Mouse (Mus musculus) heart, embryonic 13.5 days (tissue): ENCODE results near the gene Eif3l. TPM values are rescaled to one million over a fixed set of nuclear protein-coding genes. Genes with fewer than 3 reads are reported as not detected.

Experiments used
- ATAC-seq: fragments of 200-750 bp; cut with Nextera tagmentation; 2 replicates; pipeline ENCODE4 v1.8.0; 2017; ENCODE audit warnings: moderate TSS enrichment; ENCODE audit not compliant: insufficient number of reproducible peaks, low FRiP score, low TSS enrichment; ENCODE audit errors: extremely low read depth
- H3K27ac ChIP-seq: fragments of 300-500 bp; sonication (generic); replicated peaks from 2 replicates; pipeline ENCODE4 v1.5.1; 2015; ENCODE audit warnings: moderate library complexity, mild to moderate bottlenecking, inconsistent platforms
- H3K27me3 ChIP-seq: fragments of 300-500 bp; sonication (generic); replicated peaks from 2 replicates; pipeline ENCODE4 v1.6.1; 2015; ENCODE audit warnings: mild to moderate bottlenecking, inconsistent platforms
- H3K36me3 ChIP-seq: fragments of 300-500 bp; sonication (generic); 2 replicates; pipeline ENCODE4 v1.6.1; 2015; ENCODE audit warnings: mild to moderate bottlenecking, inconsistent platforms
- H3K4me1 ChIP-seq: fragments of 300-500 bp; sonication (generic); 2 replicates; pipeline ENCODE4 v1.6.1; 2015; ENCODE audit warnings: inconsistent platforms
- H3K4me2 ChIP-seq: fragments of 300-500 bp; sonication (generic); 2 replicates; pipeline ENCODE4 v1.6.1; 2015; ENCODE audit warnings: inconsistent platforms, mild to moderate bottlenecking, moderate library complexity
- H3K4me3 ChIP-seq: fragments of 300-500 bp; sonication (generic); 2 replicates; pipeline ENCODE4 v1.5.1; 2015; ENCODE audit warnings: moderate library complexity, mild to moderate bottlenecking, inconsistent platforms
- H3K9ac ChIP-seq: fragments of 300-500 bp; sonication (generic); 2 replicates; pipeline ENCODE4 v1.6.1; 2015; ENCODE audit warnings: inconsistent platforms, mild to moderate bottlenecking, moderate library complexity
- H3K9me3 ChIP-seq: fragments of 300-500 bp; sonication (generic); 2 replicates; pipeline ENCODE4 v1.6.1; 2016; ENCODE audit warnings: inconsistent platforms
- WGBS: fragments of 180-500 bp; shearing (Covaris S2); methylation state at CpG from one replicate; pipeline ENCODE4 v1.1.7; 2015; ENCODE audit warnings: mixed read lengths; 5-methylcytosine and 5-hydroxymethylcytosine counted together
- polyA plus RNA-seq: library from polyadenylated mRNA; unstranded; fragments of >200 nt; fragmentation: Nextera tagmentation; extraction: Ambion mirVana; gene quantifications from 2 replicates; pipeline ENCODE4 v1.2.1, GENCODE M21; 2015

Eif3l gene
- polyA plus RNA-seq, 1 experiment from 2014 or later = 154 TPM

DNA sequence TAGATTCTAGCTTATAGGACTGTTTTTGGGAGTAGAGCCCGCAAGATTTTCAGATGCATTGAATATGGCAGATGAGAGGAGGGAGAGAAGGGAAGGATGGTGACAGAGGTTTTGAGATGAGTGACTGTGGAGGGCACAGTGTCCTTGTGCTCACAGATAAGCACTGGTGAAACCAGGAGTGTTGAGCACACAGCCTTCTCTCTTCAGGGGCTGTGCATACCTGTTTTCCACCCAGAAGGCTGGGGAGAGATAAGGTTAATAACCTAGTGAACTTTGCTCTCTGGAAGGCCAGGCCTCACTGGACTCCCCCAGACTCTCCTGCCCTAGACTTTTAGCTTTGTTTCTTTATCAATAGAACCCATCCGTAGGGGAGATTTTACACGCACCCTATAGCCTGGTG, 6.6 kb upstream of the Eif3l start:
- no peak for ATAC-seq
- H3K36me3 ChIP-seq = no peaks in the 10 kb centered on the region
- 61% methylated on average over 3 of the region's 3 CpGs for WGBS
- no peak overlapping the region for H3K4me2 ChIP-seq
- no peak overlapping the region for H3K27ac ChIP-seq
- peaks cover 16% of the 10 kb centered on the region for H3K4me1 ChIP-seq
- H3K4me3 ChIP-seq = no peak overlapping the region
- H3K27me3 ChIP-seq = no peaks in the 10 kb centered on the region; the same call in 1 of the 2 replicates
- no peak overlapping the region for H3K9ac ChIP-seq
- H3K9me3 ChIP-seq = no peaks in the 10 kb centered on the region

DNA sequence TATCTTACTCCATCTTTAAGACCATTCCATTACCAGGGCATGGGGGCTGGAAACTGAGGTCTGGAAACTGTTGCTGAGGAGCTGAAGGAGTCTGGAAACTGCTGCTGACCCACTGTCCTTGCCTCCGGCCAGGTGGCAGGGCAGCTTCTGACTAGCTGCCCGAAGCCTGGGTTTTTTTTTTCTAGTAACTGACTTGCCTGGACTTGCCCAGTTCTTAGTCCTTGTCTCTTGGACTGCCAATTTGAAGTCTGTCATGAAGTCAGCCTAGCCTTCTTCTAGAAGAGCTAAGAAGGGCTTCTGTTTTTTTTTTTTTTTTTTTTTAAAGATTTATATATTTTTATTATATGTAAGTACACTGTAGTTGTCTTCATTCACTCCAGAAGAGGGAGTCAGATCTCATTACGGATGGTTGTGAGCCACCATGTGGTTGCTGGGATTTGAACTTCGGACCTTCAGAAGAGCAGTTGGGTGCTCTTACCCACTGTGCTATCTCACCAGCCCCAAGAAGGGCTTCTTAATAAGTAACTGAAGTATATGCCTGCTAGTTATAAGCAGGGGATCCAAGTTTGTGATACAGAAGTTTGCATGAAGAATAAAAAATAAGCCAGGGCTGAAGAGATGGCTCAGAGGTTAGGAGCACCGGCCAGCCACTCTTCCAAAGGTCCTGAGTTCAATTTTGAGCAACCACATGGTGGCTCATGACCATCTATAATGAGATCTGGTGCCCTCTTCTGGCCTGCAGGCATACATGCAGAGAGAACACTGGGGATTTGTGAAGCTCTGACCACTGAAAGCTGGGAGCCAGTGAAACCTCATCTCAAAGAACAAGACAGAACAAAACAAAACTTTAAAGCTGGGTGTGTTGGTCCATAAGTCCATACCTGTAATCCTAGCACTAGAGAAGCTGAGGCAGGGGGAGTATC, 3.6 kb upstream of the Eif3l start:
- WGBS = 64% methylated on average over 5 of the region's 5 CpGs

DNA sequence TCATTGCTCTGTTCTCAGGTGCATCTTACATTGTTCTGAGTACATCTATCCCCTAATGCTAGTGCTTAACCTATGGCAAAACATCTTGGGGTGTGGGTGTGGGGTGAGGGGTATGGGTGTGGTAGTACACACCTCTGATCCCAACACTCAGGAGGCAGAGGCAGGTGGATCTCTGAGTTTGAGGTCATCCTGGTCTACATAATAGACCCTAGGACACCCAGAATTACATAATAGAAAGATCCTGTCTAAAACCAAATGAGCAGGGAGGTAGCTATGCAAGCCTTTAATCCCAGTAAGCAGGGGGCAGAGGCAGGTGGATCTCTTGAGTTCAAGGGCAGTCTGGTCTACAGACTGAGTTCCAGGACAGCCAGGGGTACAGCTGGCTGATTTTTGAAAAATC, 1.2 kb upstream of the Eif3l start:
- no peaks in the 10 kb centered on the region; the same call in 1 of the 2 replicates for H3K27me3 ChIP-seq
- no peak overlapping the region for H3K4me2 ChIP-seq
- ATAC-seq = no peak
- H3K36me3 ChIP-seq = peaks cover 28% of the 10 kb centered on the region
- peaks cover 20% of the 10 kb centered on the region for H3K4me1 ChIP-seq
- no peak overlapping the region for H3K9ac ChIP-seq
- no peak overlapping the region for H3K4me3 ChIP-seq
- H3K9me3 ChIP-seq = no peaks in the 10 kb centered on the region
- H3K27ac ChIP-seq = no peak overlapping the region

More for the DNA sequence above, 3.6 kb upstream of the Eif3l start:
- Histone ChIP-seq H3K4me1 (peaks cover 24% of the 10 kb centered on the region), H3K27ac (no peak overlapping the region), H3K27me3 (no peaks in the 10 kb centered on the region; the same call in 1 of the 2 replicates), H3K4me3 (no peak overlapping the region), H3K36me3 (peaks cover 4% of the 10 kb centered on the region), H3K4me2 (no peak overlapping the region), H3K9me3 (no peaks in the 10 kb centered on the region), H3K9ac (no peak overlapping the region)
- ATAC-seq = no peak

DNA sequence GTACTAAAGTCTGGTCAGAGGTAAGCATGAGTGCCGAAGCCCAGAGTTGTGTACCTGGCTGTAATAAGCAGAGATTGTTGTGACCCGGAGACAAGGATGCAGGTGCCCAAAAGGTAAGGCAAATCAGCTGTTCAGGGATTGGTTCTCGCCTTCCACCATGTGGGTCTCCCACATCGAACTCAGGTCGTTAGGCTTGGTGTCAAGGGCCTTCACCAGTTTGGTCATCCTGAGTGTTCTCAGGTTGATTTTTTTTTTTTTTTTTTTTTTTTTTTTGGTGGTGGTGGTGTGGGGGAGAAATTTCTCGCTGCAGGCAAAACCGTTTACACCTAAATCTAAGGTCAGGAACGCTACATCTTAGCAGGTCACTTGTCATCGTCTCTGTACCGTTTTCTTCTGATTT, 533 bp upstream of the Eif3l start:
- Histone ChIP-seq H3K4me2 (peak overlapping the region; percentile 97), H3K27ac (peak overlapping the region; percentile 91), H3K36me3 (peaks cover 35% of the 10 kb centered on the region), H3K27me3 (no peaks in the 10 kb centered on the region; the same call in 1 of the 2 replicates), H3K9me3 (no peaks in the 10 kb centered on the region), H3K4me1 (peaks cover 19% of the 10 kb centered on the region), H3K4me3 (peak overlapping the region; percentile 88), H3K9ac (peak overlapping the region; percentile 94)
- 30% methylated on average over 10 of the region's 10 CpGs for WGBS
- no peak for ATAC-seq

- Histone ChIP-seq H3K4me3 (peak overlapping the region; percentile 88), H3K4me2 (peak overlapping the region; percentile 97), H3K9me3 (no peaks in the 10 kb centered on the region), H3K27ac (peak overlapping the region; percentile 91; the same call in 1 of the 2 replicates), H3K9ac (peak overlapping the region; percentile 94), H3K4me1 (peaks cover 19% of the 10 kb centered on the region), H3K36me3 (peaks cover 47% of the 10 kb centered on the region), H3K27me3 (no peaks in the 10 kb centered on the region)
- ATAC-seq = no peak
- 30% methylated on average over 15 of the region's 15 CpGs for WGBS
Observed at GRCm38 (mm10) chr15:79075658-79076365, 833 bp downstream of the Eif3l start.

GRCm38 (mm10) chr15:79079567-79079966, 4.6 kb downstream of the Eif3l start:
- H3K27ac ChIP-seq = no peak overlapping the region
- no peak overlapping the region for H3K4me2 ChIP-seq
- no peak for ATAC-seq
- no peaks in the 10 kb centered on the region for H3K27me3 ChIP-seq
- no peaks in the 10 kb centered on the region for H3K9me3 ChIP-seq
- no peak overlapping the region for H3K4me3 ChIP-seq
- peaks cover 14% of the 10 kb centered on the region for H3K4me1 ChIP-seq
- no peak overlapping the region for H3K9ac ChIP-seq
- 93% methylated on average over 7 of the region's 7 CpGs for WGBS
- H3K36me3 ChIP-seq = peaks cover 84% of the 10 kb centered on the region

DNA sequence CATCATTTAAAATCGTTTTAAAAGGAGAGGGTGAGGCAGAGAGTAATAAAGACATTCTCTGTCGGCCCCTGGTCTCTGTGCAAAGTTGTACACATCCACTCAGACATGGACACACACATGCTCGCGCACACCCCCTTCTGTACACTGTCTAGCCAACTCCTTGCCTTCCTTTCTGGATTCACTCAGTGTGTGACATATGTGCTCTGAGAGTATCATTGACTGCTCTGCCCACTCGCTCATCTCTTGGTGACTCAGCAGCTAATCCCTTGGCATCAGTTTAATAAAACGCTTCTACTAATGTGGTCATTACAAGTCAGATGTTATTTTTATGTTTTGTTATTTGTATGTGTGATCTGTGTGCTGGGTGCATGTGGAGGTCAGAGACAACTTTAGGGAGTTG, 17.3 kb downstream of the Eif3l start:
- 83% methylated on average over 6 of the region's 6 CpGs for WGBS
- H3K9ac ChIP-seq = peak overlapping the region; percentile 33; the same call in 1 of the 2 replicates
- H3K27ac ChIP-seq = no peak overlapping the region
- peaks cover 88% of the 10 kb centered on the region for H3K36me3 ChIP-seq
- peaks cover 26% of the 10 kb centered on the region for H3K4me1 ChIP-seq
- no peaks in the 10 kb centered on the region for H3K9me3 ChIP-seq
- H3K4me2 ChIP-seq = no peak overlapping the region
- H3K27me3 ChIP-seq = no peaks in the 10 kb centered on the region
- ATAC-seq = no peak
- no peak overlapping the region for H3K4me3 ChIP-seq

- peaks cover 36% of the 10 kb centered on the region for H3K4me1 ChIP-seq
- no peak overlapping the region for H3K4me2 ChIP-seq
- H3K36me3 ChIP-seq = peaks cover 80% of the 10 kb centered on the region
- peak overlapping the region; percentile 52 for H3K9ac ChIP-seq
- ATAC-seq = no peak
- no peaks in the 10 kb centered on the region for H3K9me3 ChIP-seq
- peak overlapping the region; percentile 15; the same call in 1 of the 2 replicates for H3K27ac ChIP-seq
- 51% methylated on average over 7 of the region's 7 CpGs for WGBS
- H3K4me3 ChIP-seq = no peak overlapping the region
- H3K27me3 ChIP-seq = no peaks in the 10 kb centered on the region
Observed at GRCm38 (mm10) chr15:79093083-79093839, 18.3 kb downstream of the Eif3l start.

GRCm38 (mm10) chr15:79095483-79095882, 20.5 kb downstream of the Eif3l start:
- no peak overlapping the region for H3K4me2 ChIP-seq
- no peak overlapping the region for H3K9ac ChIP-seq
- H3K27me3 ChIP-seq = no peaks in the 10 kb centered on the region
- no peak for ATAC-seq
- no peak overlapping the region for H3K4me3 ChIP-seq
- H3K4me1 ChIP-seq = peaks cover 58% of the 10 kb centered on the region
- no peaks in the 10 kb centered on the region for H3K9me3 ChIP-seq
- 83% methylated on average over 5 of the region's 5 CpGs for WGBS
- H3K36me3 ChIP-seq = peaks cover 57% of the 10 kb centered on the region
- no peak overlapping the region for H3K27ac ChIP-seq

DNA sequence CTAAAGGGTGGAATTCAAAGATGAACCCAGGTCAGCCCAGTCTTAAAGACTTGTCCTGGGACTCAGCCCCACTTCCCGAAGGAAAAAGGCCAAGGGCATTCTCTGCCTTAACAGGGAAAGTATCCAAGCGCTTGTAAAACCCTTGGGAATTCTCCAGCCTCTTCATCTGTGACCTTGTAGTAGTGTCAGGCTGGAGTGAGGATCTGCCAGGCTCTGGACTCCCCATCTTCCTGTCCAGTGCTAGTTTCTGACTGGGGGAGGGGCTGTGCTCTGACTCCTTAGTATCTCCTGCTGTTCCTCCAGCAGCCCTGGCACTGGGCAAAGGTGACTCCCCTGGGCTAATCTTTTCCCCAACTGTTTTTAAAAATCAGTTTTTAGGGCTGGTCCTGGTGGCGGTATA, 21.6 kb downstream of the Eif3l start:
- H3K36me3 ChIP-seq = peaks cover 47% of the 10 kb centered on the region
- no peak overlapping the region for H3K4me2 ChIP-seq
- no peaks in the 10 kb centered on the region for H3K9me3 ChIP-seq
- no peak overlapping the region for H3K4me3 ChIP-seq
- peak overlapping the region; percentile 96 for H3K27ac ChIP-seq
- H3K27me3 ChIP-seq = no peaks in the 10 kb centered on the region
- H3K4me1 ChIP-seq = peaks cover 69% of the 10 kb centered on the region
- 39% methylated on average over 3 of the region's 3 CpGs for whole genome bisulfite sequencing
- ATAC-seq = no peak
- peak overlapping the region; percentile 74 for H3K9ac ChIP-seq

DNA sequence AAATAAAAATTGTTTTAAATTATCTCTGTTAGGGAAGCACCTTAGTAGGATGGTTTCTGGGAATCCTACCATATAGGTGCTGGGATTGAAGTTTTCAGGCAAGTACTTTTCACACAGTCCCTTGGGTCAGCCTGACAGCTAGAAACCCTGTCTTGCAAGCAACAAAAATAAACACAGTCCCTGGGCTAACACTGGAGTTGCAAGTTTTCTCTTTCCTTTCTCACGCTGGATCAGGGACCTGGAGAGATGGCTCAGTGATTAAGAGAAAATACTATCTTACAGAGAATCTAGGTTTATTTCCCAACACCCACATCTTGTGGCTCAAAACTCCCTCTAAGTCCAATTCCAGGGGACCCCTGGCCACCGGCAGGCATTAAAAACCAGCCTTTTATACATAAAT, 22.2 kb downstream of the Eif3l start:
- Histone ChIP-seq H3K36me3 (peaks cover 41% of the 10 kb centered on the region), H3K27ac (peak overlapping the region; percentile 96), H3K27me3 (no peaks in the 10 kb centered on the region), H3K9me3 (no peaks in the 10 kb centered on the region), H3K4me2 (peak overlapping the region; percentile 39), H3K4me3 (no peak overlapping the region), H3K4me1 (peaks cover 75% of the 10 kb centered on the region), H3K9ac (peak overlapping the region; percentile 74)
- 24% methylated on average over 2 of the region's 2 CpGs for WGBS
- no peak for ATAC-seq
